ENCODE assay signal across 10 mouse cellular contexts in genomic region chr2:179829972-179830371, GRCm38 (mm10).
DNase-seq lines count a peak whose midpoint lies in the region; ATAC-seq and TF ChIP-seq lines count a peak whose summit lies in the region.
"Had no signal": no experiment of that assay in that cellular context is flagged by ENCODE, and none has a peak within 500 bp of the region (broad histone marks: within the 10 kb centered on the region; RNA-seq: fewer than 3 reads in every experiment).

No protein-coding gene starts in this region.

- H3K27me3 ChIP-seq in kidney, embryonic 14.5 days (ENCODE audit: control insufficient read depth, insufficient read depth, low read length) = no peaks in the 10 kb centered on the region
- peaks cover 91% of the 10 kb centered on the region for H3K27me3 ChIP-seq in CH12.LX (replicated peaks)

- no peak for TF ChIP-seq POLR2A in CH12.LX (IDR thresholded peaks at IDR 0.05; ENCODE audit: low read depth, low read length)

- dilution Hi-C loops in CH12.LX (cut with MboI; ENCODE audit: extremely low pct_ligation_motif_present, extremely low pct_unique_long_range_greater_than_20kb, low sequenced_read_pairs) = no loop called here

- 30% methylated on average over 6 of the region's 6 CpGs for WGBS in kidney, embryonic 14.5 days

- TF ChIP-seq RAD21 in CH12.LX (IDR thresholded peaks at IDR 0.05; ENCODE audit: low read depth, low read length) = peak; percentile 76

- H3K4me3 ChIP-seq in kidney, embryonic 14.5 days (ENCODE audit: low read length) = no peak overlapping the region
- no peak overlapping the region for H3K4me3 ChIP-seq in CH12.LX (replicated peaks in 1 of 3; ENCODE audit: low read depth in 2 of 3, low read length in 2 of 3, poor library complexity in 1 of 3)
- H3K4me3 ChIP-seq: embryonic facial prominence, embryonic 13.5 days; limb, embryonic 13.5 days had no signal

- H3K9me3 ChIP-seq in kidney, embryonic 14.5 days (ENCODE audit: control insufficient read depth, low read length) = no peaks in the 10 kb centered on the region
- no peaks in the 10 kb centered on the region for H3K9me3 ChIP-seq in CH12.LX (replicated peaks; ENCODE audit: low read length)
- H3K9me3 ChIP-seq: embryonic facial prominence, embryonic 13.5 days; limb, embryonic 13.5 days had no signal

- in situ Hi-C loops in CH12.LX (cut with MboI; ENCODE audit: low pct_ligation_motif_present, low pct_unique_long_range_greater_than_20kb, low sequenced_read_pairs) = loop anchor here (10.0 kb wide), 1 partner anchor 55 kb away; no protein-coding TSS in a partner anchor

- no peaks in the 10 kb centered on the region for H3K79me2 ChIP-seq in CH12.LX (replicated peaks; ENCODE audit: control insufficient read depth, extremely low read depth, insufficient read depth, poor library complexity, severe bottlenecking)

- no peak overlapping the region for H3K27ac ChIP-seq in kidney, embryonic 14.5 days (ENCODE audit: low read depth, low read length)
- no peak overlapping the region for H3K27ac ChIP-seq in CH12.LX (ENCODE audit: insufficient read depth, low read depth)
- H3K27ac ChIP-seq: embryonic facial prominence, embryonic 13.5 days; limb, embryonic 13.5 days had no signal

- H3K4me1 ChIP-seq in kidney, embryonic 14.5 days (ENCODE audit: control insufficient read depth, insufficient read depth, low read length) = peaks cover 6% of the 10 kb centered on the region; the same call in 1 of the 2 replicates
- 0 out of 4 replicates have a peak, but pooled peaks cover 0 to 2% of the 10 kb centered on the region in 2 experiments for H3K4me1 ChIP-seq in CH12.LX (ENCODE audit: control insufficient read depth in 1 of 2, insufficient read depth in 2 of 2)

- peak; percentile 60 to 80 for TF ChIP-seq CTCF in CH12.LX (conservative IDR thresholded peaks at IDR 0.05 in 1 of 2, IDR thresholded peaks at IDR 0.05 in 1 of 2; ENCODE audit: low read depth in 2 of 2, low read length in 2 of 2)

- H3K9ac ChIP-seq in kidney, embryonic 14.5 days (ENCODE audit: low read depth, low read length) = no peak overlapping the region
- H3K9ac ChIP-seq in CH12.LX (ENCODE audit: insufficient read depth, low read depth) = no peak overlapping the region
- H3K9ac ChIP-seq: embryonic facial prominence, embryonic 13.5 days; limb, embryonic 13.5 days had no signal

- no peak overlapping the region for H3K4me2 ChIP-seq in kidney, embryonic 14.5 days (replicated peaks; ENCODE audit: low read depth, low read length)
- H3K4me2 ChIP-seq in CH12.LX (ENCODE audit: insufficient read depth, low read depth, poor library complexity, severe bottlenecking) = no peak overlapping the region
- H3K4me2 ChIP-seq: embryonic facial prominence, embryonic 13.5 days; limb, embryonic 13.5 days had no signal

- TF ChIP-seq EP300 in CH12.LX (IDR thresholded peaks at IDR 0.05; ENCODE audit: low read length) = no peak

- no peaks in the 10 kb centered on the region for H3K36me3 ChIP-seq in kidney, embryonic 14.5 days (ENCODE audit: control insufficient read depth, insufficient read depth, low read length)
- H3K36me3 ChIP-seq in CH12.LX (replicated peaks in 1 of 2; ENCODE audit: control insufficient read depth in 1 of 2, insufficient read depth in 1 of 2, low read length in 1 of 2) = no peaks in the 10 kb centered on the region
- H3K36me3 ChIP-seq: embryonic facial prominence, embryonic 13.5 days; limb, embryonic 13.5 days had no signal

- no peak for ATAC-seq in kidney, embryonic 14.5 days (ENCODE audit: low FRiP score, low TSS enrichment)
- ATAC-seq in frontal cortex, adult (ENCODE audit: low TSS enrichment) = no peak

- DNase-seq in kidney, adult 18-20 months = peak; percentile 24
- DNase-seq in CH12.LX (ENCODE audit: extremely low read depth) = peak; percentile 44
- peak; percentile 39 for DNase-seq in adrenal gland, postnatal 10 days
- peak; percentile 59 to 67 for DNase-seq in kidney, postnatal 4 days
- peak; percentile 60 for DNase-seq in thymus, postnatal 4 days
- DNase-seq in cerebellum, adult 9-11 months = no peak

TF ChIP-seq in CH12.LX, 34 proteins besides CTCF, POLR2A, EP300 and RAD21:
- no peak for TF ChIP-seq HCFC1 (IDR thresholded peaks at IDR 0.05; ENCODE audit: low read depth, low read length)
- no peak for TF ChIP-seq MAFK (IDR thresholded peaks at IDR 0.05; ENCODE audit: insufficient replicate concordance, low read length)
- no peak for TF ChIP-seq E2F4 (IDR thresholded peaks at IDR 0.05; ENCODE audit: insufficient replicate concordance, low read depth, low read length)
- no peak for TF ChIP-seq CHD2 (IDR thresholded peaks at IDR 0.05; ENCODE audit: low read length)
- no peak for TF ChIP-seq GABPA (IDR thresholded peaks at IDR 0.05; ENCODE audit: insufficient replicate concordance, low read depth, low read length)
- TF ChIP-seq SMC3 (IDR thresholded peaks at IDR 0.05; ENCODE audit: low read depth, low read length) = peak; percentile 74
- no peak for TF ChIP-seq MYC (IDR thresholded peaks at IDR 0.05; ENCODE audit: low read depth, low read length)
- no peak for TF ChIP-seq TBP (conservative IDR thresholded peaks at IDR 0.05; ENCODE audit: low read depth, low read length)
TF ChIP-seq in CH12.LX: peak in this region for 1.
